14 mouse cellular contexts compared by ENCODE assay signal in genomic region chr3:129985335-129985734, GRCm38 (mm10). TPM values are rescaled to one million over a fixed set of nuclear protein-coding genes. Genes with fewer than 3 reads are reported as not detected.
A peak's percentile ranks its signal among the peaks of the same experiment; 100 is the strongest.
DNase-seq lines count a peak whose midpoint lies in the region; TF ChIP-seq lines count a peak whose summit lies in the region.
"Had no signal": no experiment of that assay in that cellular context is flagged by ENCODE, and none has a peak within 500 bp of the region (broad histone marks: within the 10 kb centered on the region; RNA-seq: fewer than 3 reads in every experiment).

No protein-coding gene starts in this region.

- WGBS in lung, adult 2 months, result 93% methylated on average over 4 of the region's 4 CpGs

- intact Hi-C loops in heart, postnatal 14 days (cut with DNase I), result no loop called here

- TF ChIP-seq POLR2A in lung, adult 2 months (IDR thresholded peaks at IDR 0.05; ENCODE audit: borderline replicate concordance, extremely low read depth, low read depth, low read length), result no peak

- TF ChIP-seq CTCF in lung, adult 2 months (IDR thresholded peaks at IDR 0.05; ENCODE audit: insufficient read depth, low read length), result peak; percentile 30; the same call in 1 of the 2 replicates

- H3K4me1 ChIP-seq in lung, adult 2 months (ENCODE audit: control insufficient read depth, insufficient read depth, low read length), result no peaks in the 10 kb centered on the region
- H3K4me1 ChIP-seq: embryonic facial prominence, embryonic 13.5 days; forebrain, embryonic 12.5 days; liver, embryonic 13.5 days had no signal

- H3K4me3 ChIP-seq in lung, adult 2 months (replicated peaks; ENCODE audit: extremely low read depth, low read depth, low read length), result no peak overlapping the region
- H3K4me3 ChIP-seq: embryonic facial prominence, embryonic 13.5 days; forebrain, embryonic 12.5 days; liver, embryonic 13.5 days had no signal

- DNase-seq in heart, adult 11 months, result peak; percentile 53
- no peak for DNase-seq in heart, postnatal 14 days
- no peak for DNase-seq in lung, adult 2 months
- no peak for DNase-seq in lung, postnatal 36 days
- peak; percentile 42 for DNase-seq in ES-CJ7 (ENCODE audit: low read depth, low spot score)
- DNase-seq in induced T-regulatory cell, adult 2 months (ENCODE audit: low read depth), result peak; percentile 16
- DNase-seq in natural killer cell, adult 2 months (ENCODE audit: low spot score in 2 of 2), result no peak
- no peak for DNase-seq in frontal cortex, adult 2 months (ENCODE audit: extremely low spot score in 1 of 2, low spot score in 1 of 2)
- DNase-seq: adrenal gland, postnatal 25 days; cerebellum, postnatal 36 days; kidney, adult 18-20 months; liver, embryonic 13.5 days had no signal

RNA-seq across cellular contexts. Expression of gene Mcub, which starts 15.3 kb away (rescaled TPM):
- total RNA-seq in heart, postnatal 14 days (2021), result 1 to 10 TPM; 2.2 to 2.6 TPM
- 9.2 and 10.3 TPM in 2 replicates for polyA plus RNA-seq in lung, adult 2 months (2012; rRNA removed)
- polyA plus RNA-seq in frontal cortex, adult 2 months (2012; rRNA removed), result 8.5 and 9.3 TPM in 2 replicates

Comparison
In these comparisons a context has a peak if more than half of its experiments do, and no peak if none do; other contexts are left out.
1. DNase-seq: peak in heart, adult 11 months (single experiment), ES-CJ7 (single experiment) and induced T-regulatory cell, adult 2 months (single experiment); none in heart, postnatal 14 days (0 of 2), lung, adult 2 months (single experiment), lung, postnatal 36 days (single experiment), natural killer cell, adult 2 months (0 of 2) and frontal cortex, adult 2 months (0 of 2).